Mouse (Mus musculus) gastrocnemius, postnatal 10 days (tissue): ENCODE results near the gene Cask. TPM values are rescaled to one million over a fixed set of nuclear protein-coding genes. Genes with fewer than 3 reads are reported as not detected.

Experiments used
- microRNA-seq, 2 experiments: library from miRNA; unstranded; fragments of <30 nt; microRNA quantifications; one replicate each; pipeline ENCODE4 v1.2.0; 2021
- total RNA-seq, 2 experiments: library from RNA; stranded (reverse); gene quantifications; 2 replicates each; pipeline ENCODE4 v1.2.3; 2021

The Cask gene
- total RNA-seq, 2 experiments from 2014 or later = 26.3 to 37.7 TPM

Small RNA genes lying within 50 kb of the gene (microRNA-seq; reads per million reads assigned to microRNA genes)
- gene Gm25246 = 0 reads per million in 2 experiments

Other genes starting within 250 kb of the Cask start
- 1 to 10 TPM; 1.5 to 3.3 TPM for gene Gpr34, start 219.3 kb downstream of the Cask start, total RNA-seq
- not detected for gene Gpr82, start 190.0 kb downstream of the Cask start, total RNA-seq